In the genomic region with DNA sequence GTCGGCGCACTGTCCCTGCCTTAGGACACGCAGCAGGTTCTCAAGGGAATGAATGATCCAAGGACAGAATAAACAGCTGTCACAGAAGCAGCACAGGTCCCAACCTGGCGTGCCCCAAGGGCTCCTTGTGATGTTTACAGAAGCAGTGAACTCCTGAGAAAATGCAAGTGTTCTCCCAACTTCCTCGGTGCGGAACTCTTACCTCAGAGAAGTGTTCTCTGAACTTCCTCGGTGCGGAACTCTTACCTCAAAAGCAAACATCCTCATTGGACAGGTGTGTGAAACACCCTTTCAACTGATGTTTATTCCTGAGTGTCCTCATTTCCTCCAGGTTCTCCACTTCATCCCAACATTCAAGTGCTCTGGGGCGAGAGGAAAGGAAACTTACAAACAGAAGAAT, we compare ENCODE assay signal across 27 mouse cellular contexts. TPM values are rescaled to one million over a fixed set of nuclear protein-coding genes. Genes with fewer than 3 reads are reported as not detected.
"Had no signal": no experiment of that assay in that cellular context is flagged by ENCODE, and none has a peak within 500 bp of the region (broad histone marks: within the 10 kb centered on the region; RNA-seq: fewer than 3 reads in every experiment).

No protein-coding gene starts in this region.

- ATAC-seq: hindbrain, postnatal 0 days; intestine, embryonic 16.5 days had no signal

- DNase-seq: gastrocnemius, postnatal 14 days; heart, adult 11 months; heart, adult 2 months; heart, postnatal 14 days; heart, postnatal 36 days; kidney, adult 11 months; kidney, adult 2 months; kidney, adult 9 months; kidney, postnatal 14 days; kidney, postnatal 36 days; layer of hippocampus, adult 9-11 months; layer of hippocampus, postnatal 36 days; left cerebral cortex, postnatal 4 days had no signal

- H3K36me3 ChIP-seq: heart, embryonic 13.5 days; heart, embryonic 15.5 days; hindbrain, embryonic 13.5 days; hindbrain, embryonic 15.5 days; kidney, embryonic 15.5 days; limb, embryonic 13.5 days; limb, embryonic 15.5 days had no signal

- H3K9ac ChIP-seq: heart, embryonic 13.5 days; heart, embryonic 15.5 days; hindbrain, embryonic 13.5 days; hindbrain, embryonic 15.5 days; kidney, embryonic 15.5 days; limb, embryonic 13.5 days; limb, embryonic 15.5 days had no signal

- H3K4me2 ChIP-seq: heart, embryonic 11.5 days; heart, embryonic 13.5 days; heart, embryonic 15.5 days; hindbrain, embryonic 13.5 days; hindbrain, embryonic 15.5 days; kidney, embryonic 15.5 days; limb, embryonic 13.5 days; limb, embryonic 15.5 days had no signal

- H3K27ac ChIP-seq: heart, adult 2 months; heart, embryonic 13.5 days; heart, embryonic 15.5 days; hindbrain, embryonic 13.5 days; hindbrain, embryonic 15.5 days; hindbrain, postnatal 0 days; kidney, embryonic 15.5 days; kidney, postnatal 0 days; limb, embryonic 13.5 days; limb, embryonic 15.5 days had no signal

- H3K4me3 ChIP-seq: heart, adult 2 months; heart, embryonic 13.5 days; heart, embryonic 15.5 days; hindbrain, embryonic 13.5 days; hindbrain, embryonic 15.5 days; kidney, embryonic 15.5 days; limb, embryonic 13.5 days; limb, embryonic 15.5 days had no signal

- H3K9me3 ChIP-seq: heart, embryonic 15.5 days; hindbrain, embryonic 13.5 days; hindbrain, embryonic 15.5 days; kidney, embryonic 15.5 days; limb, embryonic 15.5 days had no signal

- H3K27me3 ChIP-seq: heart, embryonic 15.5 days had no signal

RNA-seq across cellular contexts. Expression of a gene that starts 15.3 kb away (rescaled TPM):
- polyA plus RNA-seq: heart, adult 2 months; heart, embryonic 13.5 days; heart, postnatal 0 days; hindbrain, embryonic 15.5 days; hindbrain, postnatal 0 days; intestine, embryonic 14.5 days; limb, embryonic 11.5 days; limb, embryonic 13.5 days had no signal
